Mouse (Mus musculus): ENCODE measurements around the gene Mroh8. TPM values are rescaled to one million over a fixed set of nuclear protein-coding genes. Genes with fewer than 3 reads are reported as not detected.
"Not testable (repeated sequence)": the region's sequence is repeated elsewhere in the genome, so short reads cannot be mapped to it uniquely, and the experiment has no call there.

Gene Mroh8
- polyA plus RNA-seq, 1 experiment from 2014 or later: 0.79 TPM

DNA sequence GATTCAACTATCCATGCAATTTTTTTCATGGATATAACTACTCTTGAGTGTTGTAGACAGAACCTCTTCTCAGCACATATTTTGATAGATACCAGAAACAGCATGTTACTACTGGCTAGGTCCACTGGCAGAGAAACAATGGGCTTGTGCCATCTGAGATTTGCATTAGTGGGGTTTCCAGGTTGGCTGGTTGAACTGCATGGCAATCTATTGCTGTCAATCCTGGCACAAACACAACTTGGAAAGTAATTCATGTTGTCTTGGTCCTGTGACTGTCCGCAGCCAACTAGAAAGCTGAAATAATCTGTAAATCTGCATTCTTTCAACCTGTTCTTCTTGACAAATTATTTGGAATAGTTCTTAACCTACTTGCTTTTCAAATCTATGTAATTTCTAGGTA, 16.2 kb downstream of the Mroh8 start:
- ATAC-seq (ENCODE audit: low FRiP score) (no peak), DNase-seq (ENCODE audit: low spot score) (no peak)
- H3K9ac ChIP-seq (ENCODE audit: low read depth, low read length): no peak overlapping the region
- no peaks in the 10 kb centered on the region for H3K36me3 ChIP-seq (ENCODE audit: control insufficient read depth, insufficient read depth, low read length)
- H3K4me1 ChIP-seq (replicated peaks; ENCODE audit: control insufficient read depth, insufficient read depth, low read length): no peaks in the 10 kb centered on the region
- no peak overlapping the region for H3K4me3 ChIP-seq (ENCODE audit: low read depth, low read length)
- 95% methylated on average over 1 of the region's 1 CpGs for whole genome bisulfite sequencing
- no peaks in the 10 kb centered on the region for H3K27me3 ChIP-seq (ENCODE audit: control insufficient read depth, insufficient read depth, low read length)
- H3K9me3 ChIP-seq (ENCODE audit: control insufficient read depth, low read length): no peaks in the 10 kb centered on the region
- H3K4me2 ChIP-seq (replicated peaks; ENCODE audit: low read depth, low read length): no peak overlapping the region
- H3K27ac ChIP-seq (ENCODE audit: low read depth, low read length): no peak overlapping the region

DNA sequence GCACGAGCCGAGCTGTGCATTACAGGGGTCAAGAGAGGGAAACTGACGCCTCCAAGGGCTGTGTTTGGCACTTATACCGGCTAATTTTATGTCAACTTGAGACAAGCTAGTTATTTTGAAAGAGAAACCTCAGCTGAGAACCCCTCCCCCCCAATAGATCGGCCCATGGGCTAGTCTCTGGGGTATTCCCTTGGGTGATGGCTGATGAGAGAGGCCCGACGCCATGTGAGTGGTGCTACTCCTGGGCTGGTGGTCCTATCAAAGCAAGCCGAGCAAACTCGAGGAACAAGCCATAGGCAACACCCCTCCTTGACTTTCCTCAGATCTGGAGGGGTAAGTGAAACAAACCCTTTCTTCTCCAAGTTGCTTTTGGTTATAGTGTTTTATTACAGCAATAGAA, 16.8 kb downstream of the Mroh8 start:
- ATAC-seq (ENCODE audit: low FRiP score): no peak
- 68% methylated on average over 9 of the region's 9 CpGs for WGBS

DNA sequence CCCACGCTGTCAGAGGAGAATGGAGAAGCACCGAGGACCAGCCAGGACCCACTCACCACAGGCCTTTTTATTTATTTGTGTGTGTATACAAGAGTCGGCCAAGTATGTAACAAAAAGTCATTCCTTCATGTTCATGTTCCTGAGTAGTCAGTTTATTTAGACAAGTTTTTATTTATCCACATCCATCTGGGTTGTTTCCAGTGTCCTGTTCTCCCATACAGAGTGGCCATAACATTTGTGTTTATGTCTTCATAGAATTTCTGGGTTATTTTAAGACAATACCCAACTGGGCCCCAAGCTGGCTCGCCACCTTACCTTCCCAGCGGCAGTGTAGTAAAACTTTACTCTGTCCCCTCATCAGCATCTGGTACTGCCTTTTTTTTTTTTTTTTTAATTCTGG, 17.4 kb downstream of the Mroh8 start:
- ATAC-seq (ENCODE audit: low FRiP score) (no peak), DNase-seq (ENCODE audit: low spot score) (no peak)
- Histone ChIP-seq H3K4me3 (ENCODE audit: low read depth, low read length) (no peak overlapping the region), H3K4me2 (replicated peaks; ENCODE audit: low read depth, low read length) (no peak overlapping the region), H3K36me3 (ENCODE audit: control insufficient read depth, insufficient read depth, low read length) (no peaks in the 10 kb centered on the region), H3K9me3 (ENCODE audit: control insufficient read depth, low read length) (no peaks in the 10 kb centered on the region), H3K27ac (ENCODE audit: low read depth, low read length) (no peak overlapping the region), H3K4me1 (replicated peaks; ENCODE audit: control insufficient read depth, insufficient read depth, low read length) (no peaks in the 10 kb centered on the region), H3K27me3 (ENCODE audit: control insufficient read depth, insufficient read depth, low read length) (no peaks in the 10 kb centered on the region), H3K9ac (ENCODE audit: low read depth, low read length) (no peak overlapping the region)
- WGBS: 84% methylated on average over 5 of the region's 5 CpGs

More for the DNA sequence above, 16.8 kb downstream of the Mroh8 start:
- Histone ChIP-seq H3K9ac (ENCODE audit: low read depth, low read length) (no peak overlapping the region), H3K4me3 (ENCODE audit: low read depth, low read length) (no peak overlapping the region), H3K36me3 (ENCODE audit: control insufficient read depth, insufficient read depth, low read length) (no peaks in the 10 kb centered on the region), H3K27ac (ENCODE audit: low read depth, low read length) (no peak overlapping the region), H3K4me2 (replicated peaks; ENCODE audit: low read depth, low read length) (no peak overlapping the region), H3K9me3 (ENCODE audit: control insufficient read depth, low read length) (no peaks in the 10 kb centered on the region), H3K27me3 (ENCODE audit: control insufficient read depth, insufficient read depth, low read length) (no peaks in the 10 kb centered on the region), H3K4me1 (replicated peaks; ENCODE audit: control insufficient read depth, insufficient read depth, low read length) (no peaks in the 10 kb centered on the region)
- no peak for DNase-seq (ENCODE audit: low spot score)

DNA sequence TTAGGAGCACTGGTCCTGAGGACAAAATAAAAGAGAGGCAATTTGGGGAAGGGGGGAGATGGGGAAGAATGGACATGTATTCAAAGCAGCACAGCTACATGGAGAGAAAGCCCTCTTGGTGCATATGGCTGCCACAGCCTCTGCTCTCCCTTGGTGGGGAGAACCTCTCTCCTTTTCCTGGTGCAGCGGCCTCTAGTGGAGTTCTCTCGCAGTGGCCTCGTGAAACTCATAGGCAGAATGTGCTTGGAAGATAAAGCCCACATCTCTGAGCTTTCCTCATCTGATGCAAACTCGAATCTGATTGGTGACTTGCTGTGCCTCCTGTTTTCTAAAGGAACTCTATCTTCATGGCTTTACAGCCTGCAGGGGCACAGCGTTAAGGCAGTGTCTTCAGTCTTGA, 19.6 kb downstream of the Mroh8 start:
- no peaks in the 10 kb centered on the region for H3K9me3 ChIP-seq (ENCODE audit: control insufficient read depth, low read length)
- no peak overlapping the region for H3K9ac ChIP-seq (ENCODE audit: low read depth, low read length)
- H3K4me1 ChIP-seq (replicated peaks; ENCODE audit: control insufficient read depth, insufficient read depth, low read length): no peaks in the 10 kb centered on the region
- WGBS: 5% methylated on average over 5 of the region's 5 CpGs
- DNase-seq (ENCODE audit: low spot score) (peak; percentile 73), ATAC-seq (ENCODE audit: low FRiP score) (no peak)
- H3K36me3 ChIP-seq (ENCODE audit: control insufficient read depth, insufficient read depth, low read length): no peaks in the 10 kb centered on the region
- no peak overlapping the region for H3K4me2 ChIP-seq (replicated peaks; ENCODE audit: low read depth, low read length)
- no peaks in the 10 kb centered on the region for H3K27me3 ChIP-seq (ENCODE audit: control insufficient read depth, insufficient read depth, low read length)
- no peak overlapping the region for H3K4me3 ChIP-seq (ENCODE audit: low read depth, low read length)
- no peak overlapping the region for H3K27ac ChIP-seq (ENCODE audit: low read depth, low read length)

DNA sequence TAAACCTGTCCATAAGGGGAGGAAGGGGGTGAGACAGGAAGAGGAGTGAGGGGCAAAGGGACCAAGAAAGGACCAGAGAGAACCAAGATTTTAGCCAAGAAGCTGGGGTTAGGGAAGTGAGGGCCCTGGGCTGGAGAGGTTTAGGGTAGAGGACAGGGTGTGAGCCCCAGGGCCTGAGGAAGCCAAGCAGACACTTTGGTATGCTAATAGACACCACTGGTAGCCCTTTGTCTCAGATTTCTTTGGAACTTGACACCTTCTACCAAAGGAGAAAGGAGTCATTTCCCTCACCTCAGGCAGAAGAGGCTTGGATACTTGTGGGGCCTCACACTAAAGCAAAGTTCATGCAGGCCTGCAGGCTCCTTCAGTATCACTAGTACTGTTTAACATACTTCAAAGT, 31.2 kb downstream of the Mroh8 start:
- DNase-seq (ENCODE audit: low spot score): no peak
- H3K36me3 ChIP-seq (ENCODE audit: control insufficient read depth, insufficient read depth, low read length): no peaks in the 10 kb centered on the region
- ATAC-seq (ENCODE audit: low FRiP score): no peak
- no peaks in the 10 kb centered on the region for H3K4me1 ChIP-seq (replicated peaks; ENCODE audit: control insufficient read depth, insufficient read depth, low read length)
- H3K4me3 ChIP-seq (ENCODE audit: low read depth, low read length): no peak overlapping the region
- H3K9me3 ChIP-seq (ENCODE audit: control insufficient read depth, low read length): no peaks in the 10 kb centered on the region
- no peak overlapping the region for H3K9ac ChIP-seq (ENCODE audit: low read depth, low read length)
- H3K4me2 ChIP-seq (replicated peaks; ENCODE audit: low read depth, low read length): no peak overlapping the region
- H3K27me3 ChIP-seq (ENCODE audit: control insufficient read depth, insufficient read depth, low read length): no peaks in the 10 kb centered on the region
- no peak overlapping the region for H3K27ac ChIP-seq (ENCODE audit: low read depth, low read length)

DNA sequence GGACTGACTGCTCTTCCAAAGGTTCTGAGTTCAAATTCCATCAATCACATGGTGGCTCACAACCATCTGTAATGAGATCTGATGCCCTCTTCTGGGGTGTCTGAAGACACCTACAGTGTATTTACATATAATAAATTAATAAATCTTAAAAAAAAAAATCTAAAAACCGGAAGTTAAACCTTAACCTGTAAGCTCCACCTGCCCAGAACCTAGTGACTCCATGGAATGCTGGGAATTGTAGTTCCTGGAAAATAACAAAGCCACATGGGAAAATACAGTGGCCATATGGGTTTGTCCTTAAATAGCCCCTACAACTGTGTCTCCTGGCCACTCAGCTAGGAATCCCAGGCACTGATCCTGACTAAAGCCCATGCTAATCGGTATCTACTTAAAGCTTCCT, 33.7 kb downstream of the Mroh8 start:
- WGBS: 76% methylated on average over 2 of the region's 2 CpGs
- Histone ChIP-seq H3K4me2 (replicated peaks; ENCODE audit: low read depth, low read length) (no peak overlapping the region), H3K9ac (ENCODE audit: low read depth, low read length) (no peak overlapping the region), H3K4me3 (ENCODE audit: low read depth, low read length) (no peak overlapping the region), H3K27me3 (ENCODE audit: control insufficient read depth, insufficient read depth, low read length) (no peaks in the 10 kb centered on the region), H3K9me3 (ENCODE audit: control insufficient read depth, low read length) (no peaks in the 10 kb centered on the region), H3K4me1 (replicated peaks; ENCODE audit: control insufficient read depth, insufficient read depth, low read length) (no peaks in the 10 kb centered on the region), H3K27ac (ENCODE audit: low read depth, low read length) (no peak overlapping the region), H3K36me3 (ENCODE audit: control insufficient read depth, insufficient read depth, low read length) (no peaks in the 10 kb centered on the region)
- DNase-seq (ENCODE audit: low spot score) (no peak), ATAC-seq (ENCODE audit: low FRiP score) (no peak)

DNA sequence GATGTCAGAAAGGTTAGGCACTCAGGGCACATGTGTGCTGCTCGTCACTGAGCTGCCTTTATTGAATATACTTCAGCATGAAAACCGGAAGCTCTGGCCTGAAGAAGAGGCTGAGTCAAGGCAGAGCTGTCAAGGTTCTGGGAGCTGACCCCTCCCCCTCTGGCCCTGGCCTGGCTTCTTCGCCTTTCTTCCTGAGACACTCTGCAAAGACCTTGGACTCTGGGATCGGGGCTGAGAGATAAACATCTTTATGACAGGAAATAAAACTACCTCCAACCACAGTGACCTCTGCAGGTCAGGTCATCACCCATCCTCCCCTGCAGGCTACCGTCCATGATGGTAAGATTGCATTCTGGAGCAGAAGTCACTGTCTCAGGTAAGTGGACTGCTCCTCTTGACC, 34.3 kb downstream of the Mroh8 start:
- no peaks in the 10 kb centered on the region for H3K9me3 ChIP-seq (ENCODE audit: control insufficient read depth, low read length)
- no peak overlapping the region for H3K4me2 ChIP-seq (replicated peaks; ENCODE audit: low read depth, low read length)
- H3K9ac ChIP-seq (ENCODE audit: low read depth, low read length): no peak overlapping the region
- ATAC-seq (ENCODE audit: low FRiP score): no peak
- H3K4me3 ChIP-seq (ENCODE audit: low read depth, low read length): no peak overlapping the region
- no peaks in the 10 kb centered on the region for H3K36me3 ChIP-seq (ENCODE audit: control insufficient read depth, insufficient read depth, low read length)
- no peak for DNase-seq (ENCODE audit: low spot score)
- no peak overlapping the region for H3K27ac ChIP-seq (ENCODE audit: low read depth, low read length)
- no peaks in the 10 kb centered on the region for H3K27me3 ChIP-seq (ENCODE audit: control insufficient read depth, insufficient read depth, low read length)
- H3K4me1 ChIP-seq (replicated peaks; ENCODE audit: control insufficient read depth, insufficient read depth, low read length): no peaks in the 10 kb centered on the region
- 50% methylated on average over 5 of the region's 5 CpGs for WGBS

DNA sequence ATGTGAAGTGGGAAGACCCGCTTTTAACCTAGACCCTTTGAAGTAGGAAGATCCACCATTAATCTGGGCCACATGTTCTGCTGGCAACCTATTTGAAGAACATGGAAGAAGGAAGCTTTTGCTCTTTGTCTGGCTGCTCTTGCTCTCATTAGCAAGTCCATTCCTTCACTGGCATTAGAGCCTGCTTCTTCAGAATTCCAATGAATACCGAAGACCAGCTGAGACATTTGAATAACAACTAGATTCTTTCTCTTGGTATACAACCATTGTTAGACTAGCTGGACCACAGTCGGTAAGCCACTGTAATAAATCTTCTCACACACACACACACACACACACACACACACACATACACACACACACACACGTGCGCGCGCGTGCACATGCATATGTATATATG, 43.4 kb downstream of the Mroh8 start:
- Histone ChIP-seq H3K4me3 (ENCODE audit: low read depth, low read length) (no peak overlapping the region), H3K9ac (ENCODE audit: low read depth, low read length) (no peak overlapping the region), H3K4me1 (replicated peaks; ENCODE audit: control insufficient read depth, insufficient read depth, low read length) (no peaks in the 10 kb centered on the region), H3K27ac (ENCODE audit: low read depth, low read length) (no peak overlapping the region), H3K27me3 (ENCODE audit: control insufficient read depth, insufficient read depth, low read length) (no peaks in the 10 kb centered on the region), H3K9me3 (ENCODE audit: control insufficient read depth, low read length) (no peaks in the 10 kb centered on the region), H3K36me3 (ENCODE audit: control insufficient read depth, insufficient read depth, low read length) (no peaks in the 10 kb centered on the region), H3K4me2 (replicated peaks; ENCODE audit: low read depth, low read length) (no peak overlapping the region)
- ATAC-seq (ENCODE audit: low FRiP score) (no peak), DNase-seq (ENCODE audit: low spot score) (no peak)
- WGBS: 82% methylated on average over 8 of the region's 8 CpGs

DNA sequence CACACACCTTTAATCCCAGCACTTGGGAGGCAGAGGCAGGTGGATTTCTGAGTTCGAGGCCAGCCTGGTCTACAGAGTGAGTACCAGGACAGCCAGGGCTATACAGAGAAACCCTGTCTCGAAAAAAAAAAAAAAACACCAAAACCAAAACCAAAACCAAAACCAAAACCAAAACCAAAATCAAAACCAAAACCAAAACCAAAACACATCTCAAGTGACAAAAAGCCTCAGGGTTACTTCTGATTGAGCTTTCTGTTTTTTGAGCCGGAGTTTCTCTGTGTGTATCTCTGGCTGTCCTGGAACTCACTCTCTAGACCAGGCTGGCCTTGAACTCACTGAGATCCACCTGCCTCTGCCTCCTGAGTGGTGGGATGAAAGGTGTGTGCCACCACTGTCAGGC, 57.4 kb downstream of the Mroh8 start:
- not testable (repeated sequence) for H3K27me3 ChIP-seq (ENCODE audit: control insufficient read depth, insufficient read depth, low read length); H3K9me3 ChIP-seq (ENCODE audit: control insufficient read depth, low read length); H3K4me2 ChIP-seq (replicated peaks; ENCODE audit: low read depth, low read length); H3K9ac ChIP-seq (ENCODE audit: low read depth, low read length); H3K27ac ChIP-seq (ENCODE audit: low read depth, low read length); DNase-seq (ENCODE audit: low spot score); H3K36me3 ChIP-seq (ENCODE audit: control insufficient read depth, insufficient read depth, low read length); H3K4me1 ChIP-seq (replicated peaks; ENCODE audit: control insufficient read depth, insufficient read depth, low read length); H3K4me3 ChIP-seq (ENCODE audit: low read depth, low read length); ATAC-seq (ENCODE audit: low FRiP score)
- WGBS: 81% methylated on average over 3 of the region's 3 CpGs
